Comparison of ENCODE assay signal across 38 mouse cellular contexts in the genomic region with DNA sequence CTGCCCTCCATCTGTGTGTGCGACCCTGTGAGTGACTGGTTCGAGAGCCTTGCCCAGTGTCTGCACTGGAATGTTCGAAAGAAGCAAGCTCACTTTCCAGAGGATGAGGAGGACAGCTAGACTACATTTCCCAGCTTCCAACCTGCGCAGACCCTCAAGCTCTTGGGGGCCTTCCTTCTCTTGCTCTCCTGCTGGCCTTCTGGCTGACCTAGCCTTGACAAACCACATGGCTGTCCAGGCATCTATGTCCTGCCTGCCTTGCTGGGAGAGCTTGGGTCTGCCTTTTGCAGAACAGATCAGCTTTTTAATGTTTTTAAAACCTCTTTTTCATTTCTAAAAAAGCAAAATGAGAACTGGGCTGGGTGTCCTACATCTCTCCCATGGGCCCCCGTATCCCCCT. TPM values are rescaled to one million over a fixed set of nuclear protein-coding genes. Genes with fewer than 3 reads are reported as not detected.
"Had no signal": no experiment of that assay in that cellular context is flagged by ENCODE, and none has a peak within 500 bp of the region (broad histone marks: within the 10 kb centered on the region; RNA-seq: fewer than 3 reads in every experiment).

No protein-coding gene starts in this region.

- H3K4me3 ChIP-seq: limb, embryonic 10.5 days; limb, embryonic 12.5 days; limb, embryonic 13.5 days; limb, embryonic 15.5 days; liver, embryonic 12.5 days; liver, embryonic 13.5 days; liver, embryonic 15.5 days; lung, embryonic 15.5 days; megakaryocyte, embryonic 14.5 days; midbrain, embryonic 10.5 days; midbrain, embryonic 12.5 days; midbrain, embryonic 13.5 days; midbrain, embryonic 15.5 days; myocyte; neural tube, embryonic 12.5 days had no signal

- DNase-seq: left cerebral cortex, postnatal 4 days; liver; liver, embryonic 13.5 days; liver, postnatal 0 days; lung, adult 18-20 months; lung, adult 2 months; lung, embryonic 14.5 days; lung, postnatal 10 days; lung, postnatal 14 days; lung, postnatal 36 days; lung, postnatal 4 days; midbrain, embryonic 14.5 days had no signal

- H3K27ac ChIP-seq: limb, embryonic 10.5 days; limb, embryonic 12.5 days; limb, embryonic 13.5 days; limb, embryonic 15.5 days; liver, embryonic 12.5 days; liver, embryonic 13.5 days; liver, embryonic 14.5 days; liver, embryonic 15.5 days; lung, embryonic 15.5 days; macrophage; midbrain, embryonic 10.5 days; midbrain, embryonic 12.5 days; midbrain, embryonic 13.5 days; midbrain, embryonic 15.5 days; neural tube, embryonic 12.5 days had no signal

RNA-seq across cellular contexts. Expression of gene Gm10563, which starts 55.9 kb away (rescaled TPM):
- total RNA-seq: left cerebral cortex, postnatal 10 days; left cerebral cortex, postnatal 14 days; left cerebral cortex, postnatal 25 days; left cerebral cortex, postnatal 36 days; left cerebral cortex, postnatal 4 days; liver, adult 2 months; megakaryocyte progenitor cell, adult 5-6 weeks; megakaryocyte, adult 5-6 weeks; megakaryocyte-erythroid progenitor cell, adult 5-6 weeks; midbrain, postnatal 0 days; monocyte, adult 5-6 weeks had no signal
